Mouse (Mus musculus): ENCODE measurements at regions not wholly inside any gene's neighbourhood (a gene's known extent, or its start where the extent isn't known, plus 50 kb on each side); places are given as distances from the start of the nearest gene placed in this dataset.

DNA sequence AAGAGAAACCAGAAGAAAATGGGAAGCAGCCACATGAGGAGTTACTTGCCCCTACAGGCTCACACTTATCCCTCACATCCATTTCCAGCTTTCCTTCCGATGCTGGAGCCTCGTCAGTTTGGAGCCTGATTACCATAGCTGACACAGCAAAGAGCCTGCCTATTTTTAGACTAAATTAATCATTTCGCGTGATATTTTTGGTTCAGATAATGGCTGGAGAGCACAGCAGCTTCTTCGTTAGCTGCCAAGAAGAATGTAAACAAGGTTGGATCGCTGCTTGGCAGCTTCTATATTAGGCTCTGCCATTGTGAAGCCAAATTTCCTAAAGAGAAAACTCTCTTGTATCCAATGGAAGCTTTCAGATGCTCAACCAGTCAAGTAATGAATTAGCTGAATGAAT is 676.9 kb upstream of the A1bg start:
- no peak for DNase-seq (ENCODE audit: low spot score)

- no peak for DNase-seq (ENCODE audit: low spot score)
Measured at GRCm38 (mm10) chr15:61596318-61596717, 673.5 kb upstream of the A1bg start.

- no peak for DNase-seq (ENCODE audit: low spot score)
Measured at GRCm38 (mm10) chr15:61588956-61589355, 666.1 kb upstream of the A1bg start.

GRCm38 (mm10) chr15:61582335-61582734 is 659.5 kb upstream of the A1bg start:
- no peak for DNase-seq (ENCODE audit: low spot score)

GRCm38 (mm10) chr15:61563347-61563746 is 640.5 kb upstream of the A1bg start:
- no peak for DNase-seq (ENCODE audit: low spot score)

DNA sequence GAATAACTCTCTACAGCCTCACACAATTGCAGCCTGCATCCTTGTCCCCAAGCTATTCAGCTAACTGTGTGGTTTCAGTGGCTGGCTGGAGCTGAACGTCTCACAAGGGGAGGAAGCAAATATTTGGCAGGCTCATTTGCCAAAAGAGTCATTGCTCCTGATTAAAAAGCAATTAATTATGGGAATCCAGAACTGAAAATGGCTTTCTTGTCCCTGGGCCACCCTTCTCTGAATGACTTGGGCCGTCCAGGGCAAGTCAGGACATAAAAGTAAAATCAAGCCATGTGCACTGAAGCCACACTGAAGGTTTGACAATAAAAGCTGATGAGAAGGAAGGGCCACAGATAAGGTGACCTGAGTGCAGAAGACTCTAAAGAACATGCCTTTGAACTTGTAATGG is 639.4 kb upstream of the A1bg start:
- DNase-seq (ENCODE audit: low spot score): no peak

DNA sequence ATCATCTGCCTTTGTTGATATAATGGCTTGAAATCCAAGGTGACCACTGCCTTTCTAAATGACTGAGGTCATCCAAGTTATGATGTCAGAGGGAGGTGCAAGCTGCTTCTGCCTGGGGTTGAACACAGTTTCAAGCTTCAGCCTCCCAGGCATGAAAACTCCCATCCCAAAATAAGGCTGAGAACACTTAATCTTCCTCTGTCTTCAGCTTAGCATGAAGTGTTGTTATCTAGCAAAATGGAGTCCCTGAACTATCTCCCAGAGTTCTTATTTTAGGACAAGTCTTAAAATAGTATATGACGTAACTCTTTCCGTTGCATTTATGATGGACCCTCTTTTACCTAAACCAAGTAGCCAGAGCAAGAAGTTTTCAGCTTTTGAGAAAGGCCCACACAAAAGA is 631.1 kb upstream of the A1bg start:
- no peak for DNase-seq (ENCODE audit: low spot score)

DNA sequence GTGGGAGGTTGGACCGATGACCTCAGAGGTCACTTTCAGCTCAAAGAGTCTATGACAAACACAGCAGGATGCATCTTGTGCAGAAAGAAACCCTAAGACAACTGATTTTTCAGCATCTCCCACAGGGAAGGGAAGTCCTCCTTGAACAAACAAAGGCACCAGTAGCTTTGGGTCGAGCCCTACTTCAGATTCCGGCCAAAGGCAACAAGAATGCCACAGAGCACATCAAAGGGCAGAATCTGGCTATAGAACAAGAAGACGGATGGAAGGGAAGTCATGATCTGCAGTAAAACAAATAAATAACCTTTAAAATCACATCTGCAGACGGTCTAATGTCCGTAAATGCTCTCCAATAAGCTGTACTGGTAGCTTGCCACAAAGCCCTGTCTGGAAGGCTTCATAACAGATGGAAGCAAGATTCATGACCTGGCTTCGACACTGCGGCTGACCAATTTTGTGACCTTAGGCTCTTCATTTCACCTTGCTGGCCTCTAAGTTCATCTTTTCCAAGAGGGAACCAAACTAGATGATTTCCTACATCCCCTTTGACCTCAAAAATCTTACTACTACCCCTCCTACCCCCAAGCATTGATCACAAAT is 630.4 kb upstream of the A1bg start:
- no peak for DNase-seq (ENCODE audit: low spot score)

GRCm38 (mm10) chr15:61551206-61551605 is 628.4 kb upstream of the A1bg start:
- no peak for DNase-seq (ENCODE audit: low spot score)

DNA sequence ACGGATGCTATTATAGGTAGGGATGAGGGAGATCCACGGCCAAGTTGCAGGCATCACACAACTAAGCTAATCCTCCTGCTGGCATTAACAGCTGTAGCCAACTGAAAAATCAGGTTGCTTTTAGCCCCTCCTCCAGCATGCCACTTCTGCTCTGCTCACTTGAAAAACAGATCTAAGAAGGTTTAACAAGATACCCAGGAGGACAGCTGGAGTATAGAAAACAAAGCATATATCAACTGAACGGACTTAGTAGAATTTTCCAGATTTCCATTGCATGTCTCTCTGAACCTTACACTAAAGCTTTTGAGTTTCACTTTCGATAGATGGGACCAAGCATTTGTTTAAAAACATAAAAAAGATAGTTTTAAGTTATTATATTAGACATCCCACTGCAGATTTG is 625.6 kb upstream of the A1bg start:
- no peak for DNase-seq (ENCODE audit: low spot score)

DNA sequence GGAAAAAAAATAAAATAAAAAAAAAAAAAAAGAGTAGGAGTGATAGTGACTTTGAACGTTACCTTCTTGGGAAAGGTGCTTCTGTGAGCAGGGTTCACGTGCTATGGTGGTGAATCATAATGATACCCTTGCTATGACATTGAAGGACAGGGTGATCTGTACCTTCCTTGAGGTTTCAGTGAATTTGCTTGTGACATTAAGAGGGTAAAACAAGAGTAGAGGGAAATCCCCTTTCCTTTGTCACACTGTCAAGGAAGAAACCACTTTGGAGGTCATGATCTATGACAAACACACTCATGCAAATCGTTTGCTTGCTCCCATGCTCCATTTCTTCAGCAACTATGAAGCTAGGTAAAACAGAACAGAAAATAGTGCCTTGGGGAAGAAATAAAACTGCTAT is 623.8 kb upstream of the A1bg start:
- DNase-seq (ENCODE audit: low spot score): no peak

GRCm38 (mm10) chr15:61544074-61544473 is 621.3 kb upstream of the A1bg start:
- no peak for DNase-seq (ENCODE audit: low spot score)

DNA sequence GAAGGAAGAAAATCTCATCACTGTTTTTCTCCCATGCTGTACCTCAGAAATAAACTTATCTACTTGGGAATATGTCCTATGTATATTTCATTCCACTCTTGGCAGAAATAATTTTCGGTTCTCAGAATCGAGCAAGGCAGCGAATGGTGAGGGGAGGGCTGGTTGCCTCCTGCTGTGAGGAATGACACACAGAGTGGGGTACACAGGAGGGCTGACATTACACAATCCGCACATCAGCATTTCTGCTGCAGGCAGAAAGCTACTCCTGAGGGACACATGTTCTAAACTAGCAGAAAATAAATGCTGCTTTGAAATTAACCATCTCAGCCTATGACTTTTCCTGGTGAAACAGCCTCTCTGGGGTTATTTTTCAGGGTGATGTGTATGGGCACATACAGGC is 618.8 kb upstream of the A1bg start:
- no peak for DNase-seq (ENCODE audit: low spot score)

GRCm38 (mm10) chr15:61540753-61541421 is 618.1 kb upstream of the A1bg start:
- peak; percentile 31 for DNase-seq (ENCODE audit: low spot score)

DNA sequence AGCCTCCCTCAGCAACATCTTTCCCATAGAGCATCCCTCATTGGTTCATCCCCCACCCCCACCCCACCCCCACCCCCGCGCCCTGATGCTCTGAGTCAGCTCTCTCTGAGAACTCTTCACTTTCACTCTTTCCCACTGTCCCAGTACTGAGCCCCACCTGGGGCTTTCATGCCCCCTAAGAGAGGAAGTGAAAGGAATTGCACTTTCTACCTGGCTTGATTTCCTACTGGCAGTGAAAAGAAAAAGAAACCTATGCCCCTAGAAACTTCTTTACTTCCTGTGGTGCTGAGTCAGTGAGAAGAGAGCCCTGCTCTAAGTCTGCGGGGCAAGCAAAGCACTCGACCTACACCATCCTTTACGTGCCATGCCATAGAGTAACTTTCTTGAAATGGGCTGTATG is 616.1 kb upstream of the A1bg start:
- DNase-seq (ENCODE audit: low spot score): no peak

GRCm38 (mm10) chr15:61538169-61538755 is 615.5 kb upstream of the A1bg start:
- no peak for DNase-seq (ENCODE audit: low spot score)

GRCm38 (mm10) chr15:61536332-61536716 is 613.5 kb upstream of the A1bg start:
- no peak for DNase-seq (ENCODE audit: low spot score)

DNA sequence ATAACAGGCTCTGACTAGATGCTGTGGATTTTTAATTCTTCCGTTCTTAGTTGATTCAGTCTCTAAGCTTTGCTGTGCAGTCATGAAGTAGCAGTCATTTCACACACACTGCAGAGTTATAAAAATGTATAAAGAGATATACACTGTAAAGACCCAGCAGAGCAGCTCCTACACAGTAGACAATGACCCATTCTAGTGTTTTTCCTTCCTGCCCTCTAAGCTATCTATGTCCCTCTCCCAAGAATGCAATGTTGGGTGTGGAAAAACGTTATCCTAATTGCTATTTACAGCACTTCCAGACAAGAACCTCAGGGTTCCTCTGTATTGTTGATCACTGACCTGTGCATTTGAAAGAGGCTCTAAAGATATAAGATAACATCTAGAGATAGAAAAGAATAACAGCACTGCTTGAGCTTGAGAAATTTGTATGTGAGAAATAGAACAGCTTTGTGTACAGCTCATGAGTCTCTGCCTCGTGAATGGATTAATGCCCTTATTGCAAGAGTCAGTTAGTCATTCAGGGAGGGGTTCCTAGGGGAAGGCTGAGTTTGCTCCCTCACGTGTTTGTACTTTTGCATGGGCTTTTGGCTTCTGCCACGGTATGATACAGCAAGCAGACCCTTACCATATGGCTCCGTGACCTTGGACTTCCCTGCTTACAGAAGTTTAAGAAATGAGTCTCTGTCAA is 613.0 kb upstream of the A1bg start:
- DNase-seq (ENCODE audit: low spot score): no peak

DNA sequence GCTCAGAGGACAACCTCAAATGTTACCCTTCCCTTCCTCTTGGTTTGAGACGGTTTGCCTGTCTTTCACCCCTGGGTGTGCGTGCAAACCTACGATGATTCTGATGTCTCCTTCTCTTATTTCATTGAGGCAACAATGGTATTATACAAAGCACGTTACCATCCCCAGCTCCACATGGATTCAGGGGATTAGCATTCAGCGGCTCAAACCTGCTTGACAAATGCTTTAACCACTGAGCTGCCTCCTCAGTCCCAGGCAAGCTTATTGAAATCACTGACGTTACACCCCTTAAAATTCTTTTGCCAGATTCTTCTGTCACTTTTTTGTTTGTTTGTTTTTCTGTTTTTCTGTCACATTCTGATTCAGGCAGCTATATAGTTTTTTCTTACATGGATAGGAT is 612.4 kb upstream of the A1bg start:
- no peak for DNase-seq (ENCODE audit: low spot score)

DNA sequence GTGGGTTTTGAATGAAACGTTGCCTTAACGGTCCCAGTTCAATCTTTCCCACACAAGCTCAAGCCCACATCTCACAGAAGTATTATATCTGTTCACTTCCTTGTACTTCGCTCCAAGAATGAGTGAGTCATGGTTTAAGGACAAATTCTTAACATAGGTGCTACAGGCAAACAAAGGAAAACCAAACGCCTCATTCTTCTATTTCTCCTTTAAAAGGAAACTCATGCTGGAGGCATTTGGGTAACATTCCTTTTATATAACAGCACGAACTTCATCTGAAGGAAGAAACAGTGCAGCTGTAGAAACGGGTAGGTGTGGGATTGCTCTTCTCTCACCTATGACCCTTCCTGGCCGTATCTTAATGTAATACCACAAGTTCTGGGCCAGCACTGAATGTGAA is 610.0 kb upstream of the A1bg start:
- peak; percentile 39 for DNase-seq (ENCODE audit: low spot score)

- DNase-seq (ENCODE audit: low spot score): peak; percentile 41
Measured at GRCm38 (mm10) chr15:61532040-61532439, 609.2 kb upstream of the A1bg start.

DNA sequence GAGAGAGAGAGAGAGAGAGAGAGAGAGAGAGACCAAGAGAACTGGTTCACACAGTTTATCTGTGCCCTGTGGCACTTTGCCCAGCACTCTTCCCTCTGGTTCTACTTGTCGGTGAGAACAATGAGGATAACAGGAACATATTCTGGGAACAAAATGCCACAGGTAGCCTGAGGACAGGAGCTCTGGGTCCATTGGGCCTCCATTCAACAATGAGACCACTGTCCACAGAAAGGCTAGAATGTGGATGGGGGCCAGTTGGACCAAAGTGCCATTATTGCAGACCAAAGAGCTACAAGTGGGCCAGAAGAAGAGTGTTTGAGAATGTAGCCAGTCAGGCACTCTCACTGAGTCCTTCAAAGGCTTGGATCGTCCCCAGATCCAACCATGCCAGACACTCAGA is 600.2 kb upstream of the A1bg start:
- DNase-seq (ENCODE audit: low spot score): no peak

DNA sequence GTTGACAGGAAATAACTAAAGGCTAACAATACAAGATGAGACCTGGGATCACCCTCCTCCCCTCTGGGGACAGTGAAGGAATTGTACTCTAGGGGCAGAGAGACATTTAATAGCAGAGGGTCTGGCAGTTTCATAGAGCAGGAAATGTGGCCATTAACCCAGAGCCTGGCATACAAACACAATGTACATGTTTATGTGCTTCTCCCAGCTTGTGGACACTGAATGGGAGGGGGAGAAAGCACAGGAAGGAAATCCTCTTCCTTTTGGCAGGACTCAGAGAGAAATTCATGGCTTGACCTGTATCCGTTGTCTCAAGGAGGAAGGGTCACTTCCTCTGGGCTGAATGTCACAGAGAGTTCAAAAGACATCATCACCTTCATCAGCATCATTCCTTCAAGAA is 594.5 kb upstream of the A1bg start:
- DNase-seq (ENCODE audit: low spot score): no peak
